ENCODE assay signal across 12 mouse cellular contexts in genomic region chr2:63574008-63574703, GRCm38 (mm10).
DNase-seq lines count a peak whose midpoint lies in the region; ATAC-seq and TF ChIP-seq lines count a peak whose summit lies in the region.
"Had no signal": no experiment of that assay in that cellular context is flagged by ENCODE, and none has a peak within 500 bp of the region (broad histone marks: within the 10 kb centered on the region; RNA-seq: fewer than 3 reads in every experiment).

No protein-coding gene starts in this region.

- WGBS in neural tube, embryonic 12.5 days: 34% methylated on average over 4 of the region's 4 CpGs
- WGBS in forebrain, embryonic 12.5 days: 5% methylated on average over 4 of the region's 4 CpGs
- WGBS in hindbrain, postnatal 0 days: 15% methylated on average over 4 of the region's 4 CpGs

- no peaks in the 10 kb centered on the region for H3K27me3 ChIP-seq in neural tube, embryonic 12.5 days (replicated peaks)
- no peaks in the 10 kb centered on the region for H3K27me3 ChIP-seq in forebrain, embryonic 12.5 days
- no peaks in the 10 kb centered on the region for H3K27me3 ChIP-seq in hindbrain, postnatal 0 days (ENCODE audit: insufficient read depth, low read length)
- H3K27me3 ChIP-seq: stomach, embryonic 15.5 days had no signal

- H3K9me3 ChIP-seq in neural tube, embryonic 12.5 days: no peaks in the 10 kb centered on the region
- H3K9me3 ChIP-seq in forebrain, embryonic 12.5 days: no peaks in the 10 kb centered on the region
- H3K9me3 ChIP-seq in hindbrain, postnatal 0 days (ENCODE audit: low read length): no peaks in the 10 kb centered on the region
- H3K9me3 ChIP-seq: stomach, embryonic 15.5 days had no signal

- no peak overlapping the region for H3K27ac ChIP-seq in neural tube, embryonic 12.5 days
- H3K27ac ChIP-seq in forebrain, embryonic 12.5 days: peak overlapping the region; percentile 1; the same call in 1 of the 2 replicates
- H3K27ac ChIP-seq in hindbrain, postnatal 0 days: no peak overlapping the region
- H3K27ac ChIP-seq: stomach, embryonic 15.5 days had no signal

- H3K4me1 ChIP-seq in neural tube, embryonic 12.5 days: peaks cover 7% of the 10 kb centered on the region; the same call in 1 of the 2 replicates
- H3K4me1 ChIP-seq in forebrain, embryonic 12.5 days: peaks cover 26% of the 10 kb centered on the region
- H3K4me1 ChIP-seq in hindbrain, postnatal 0 days (ENCODE audit: insufficient read depth, low read length): no peaks in the 10 kb centered on the region; the same call in 1 of the 2 replicates
- H3K4me1 ChIP-seq: stomach, embryonic 15.5 days had no signal

- no peak overlapping the region for H3K4me3 ChIP-seq in neural tube, embryonic 12.5 days
- H3K4me3 ChIP-seq in forebrain, embryonic 12.5 days (replicated peaks): no peak overlapping the region
- no peak overlapping the region for H3K4me3 ChIP-seq in hindbrain, postnatal 0 days (ENCODE audit: low read length)
- H3K4me3 ChIP-seq: erythroblast, embryonic 14.5 days; stomach, embryonic 15.5 days had no signal

- H3K9ac ChIP-seq in neural tube, embryonic 12.5 days: no peak overlapping the region; the same call in 1 of the 2 replicates
- H3K9ac ChIP-seq in forebrain, embryonic 12.5 days: no peak overlapping the region
- no peak overlapping the region for H3K9ac ChIP-seq in hindbrain, postnatal 0 days (replicated peaks; ENCODE audit: low read length)
- H3K9ac ChIP-seq: stomach, embryonic 15.5 days had no signal

- DNase-seq in neural tube, embryonic 10.5 days (ENCODE audit: extremely low spot score, low spot score): no peak
- DNase-seq in hindbrain, postnatal 0 days (ENCODE audit: low spot score): peak; percentile 43
- DNase-seq in retina, postnatal 7 days (ENCODE audit: low read depth, low spot score): peak; percentile 9
- no peak for DNase-seq in adrenal gland, postnatal 36 days
- no peak for DNase-seq in spleen, postnatal 10 days (ENCODE audit: low spot score in 2 of 2)
- DNase-seq: kidney, adult 2 months had no signal

- H3K4me2 ChIP-seq in neural tube, embryonic 12.5 days (replicated peaks): no peak overlapping the region
- H3K4me2 ChIP-seq in forebrain, embryonic 12.5 days: no peak overlapping the region
- H3K4me2 ChIP-seq in hindbrain, postnatal 0 days (ENCODE audit: low read depth, low read length): no peak overlapping the region
- H3K4me2 ChIP-seq: stomach, embryonic 15.5 days had no signal

- H3K36me3 ChIP-seq in neural tube, embryonic 12.5 days: no peaks in the 10 kb centered on the region
- no peaks in the 10 kb centered on the region for H3K36me3 ChIP-seq in forebrain, embryonic 12.5 days (replicated peaks)
- H3K36me3 ChIP-seq in hindbrain, postnatal 0 days (ENCODE audit: insufficient read depth, low read length): no peaks in the 10 kb centered on the region
- H3K36me3 ChIP-seq: stomach, embryonic 15.5 days had no signal

- TF ChIP-seq CTCF in hindbrain, postnatal 0 days (IDR thresholded peaks at IDR 0.05; ENCODE audit: low read depth): no peak

- ATAC-seq in neural tube, embryonic 12.5 days (ENCODE audit: low FRiP score, low read depth): peak; percentile 34; the same call in 1 of the 2 replicates
- ATAC-seq in forebrain, embryonic 12.5 days (ENCODE audit: low FRiP score): peak; percentile 95
- 0 out of 2 replicates have a peak, but pooled peaks have one; percentile 56 for ATAC-seq in hindbrain, postnatal 0 days
- no peak for ATAC-seq in inflammation-experienced regulatory T-cells, adult 6 months
- ATAC-seq: lung, postnatal 0 days had no signal

Comparison
In these comparisons a context has a peak if more than half of its experiments do, and no peak if none do; other contexts are left out.
1. DNase-seq: peak in hindbrain, postnatal 0 days (single experiment) and retina, postnatal 7 days (single experiment); none in neural tube, embryonic 10.5 days (single experiment), adrenal gland, postnatal 36 days (0 of 2) and spleen, postnatal 10 days (0 of 2).